Mouse (Mus musculus) T-helper 2 cell (primary cell): ENCODE data around the gene St7l.
"Not testable (repeated sequence)": the region's sequence is repeated elsewhere in the genome, so short reads cannot be mapped to it uniquely, and the experiment has no call there.

Source experiments
- in situ Hi-C: fragments of 300-600 bp; cut with MboI, MseI; formaldehyde crosslinking; loops from one replicate; pipeline ENCODE4 v1.15.1; 2025; ENCODE audit warnings: high pct_unique_total_duplicates

Gene St7l

GRCm38 (mm10) chr3:104863786-104864650 is at the start of gene St7l, which contains the start of gene Capza1:
TSS of gene St7l (plus strand) at chr3:104864005.
TSS of gene Capza1 (minus strand) at chr3:104864505.
- in situ Hi-C loops: no loop called here

- in situ Hi-C loops: no loop called here
Observed at GRCm38 (mm10) chr3:104814746-104815145, 49.1 kb upstream of the St7l start.

GRCm38 (mm10) chr3:104815346-104815745 is 48.5 kb upstream of the St7l start:
- in situ Hi-C loops: no loop called here

- in situ Hi-C loops: no loop called here
Observed at GRCm38 (mm10) chr3:104816130-104816529, 47.7 kb upstream of the St7l start.

- in situ Hi-C loops: no loop called here
Observed at GRCm38 (mm10) chr3:104817481-104817990, 46.3 kb upstream of the St7l start.

- in situ Hi-C loops: no loop called here
Observed at GRCm38 (mm10) chr3:104817991-104818748, 45.6 kb upstream of the St7l start, which contains the start of gene Mov10. TSS of gene Mov10 (minus strand) at chr3:104818563.

- in situ Hi-C loops: no loop called here
Observed at GRCm38 (mm10) chr3:104818749-104819134, 45.1 kb upstream of the St7l start.

GRCm38 (mm10) chr3:104820426-104820825 is 43.4 kb upstream of the St7l start:
- in situ Hi-C loops: loop anchor here (5.0 kb wide), 1 partner anchor 637 kb away; no protein-coding TSS in a partner anchor

- in situ Hi-C loops: loop anchor here (5.0 kb wide), 1 partner anchor 635 kb away; no protein-coding TSS in a partner anchor
Observed at GRCm38 (mm10) chr3:104822413-104822812, 41.4 kb upstream of the St7l start.

- in situ Hi-C loops: loop anchor here (10.0 kb wide), 1 partner anchor 831 kb away; no protein-coding TSS in a partner anchor
Observed at GRCm38 (mm10) chr3:104835797-104836196, 28.0 kb upstream of the St7l start.

GRCm38 (mm10) chr3:104841049-104841448 is 22.8 kb upstream of the St7l start:
- in situ Hi-C loops: no loop called here

GRCm38 (mm10) chr3:104846601-104847000 is 17.2 kb upstream of the St7l start:
- in situ Hi-C loops: no loop called here

GRCm38 (mm10) chr3:104854465-104854864 is 9.3 kb upstream of the St7l start:
- in situ Hi-C loops: loop anchor here (10.0 kb wide), 1 partner anchor 200 kb away; no protein-coding TSS in a partner anchor

GRCm38 (mm10) chr3:104854866-104855265 is 8.9 kb upstream of the St7l start:
- in situ Hi-C loops: loop anchor here (10.0 kb wide), 1 partner anchor 200 kb away; no protein-coding TSS in a partner anchor

GRCm38 (mm10) chr3:104856106-104856505 is 7.7 kb upstream of the St7l start:
- in situ Hi-C loops: loop anchor here (10.0 kb wide), 1 partner anchor 201 kb away; no protein-coding TSS in a partner anchor

- in situ Hi-C loops: loop anchor here (10.0 kb wide), 1 partner anchor 204 kb away; no protein-coding TSS in a partner anchor
Observed at GRCm38 (mm10) chr3:104858560-104858959, 5.2 kb upstream of the St7l start.

- in situ Hi-C loops: no loop called here
Observed at GRCm38 (mm10) chr3:104864651-104865340, 991 bp downstream of the St7l start.

- in situ Hi-C loops: no loop called here
Observed at GRCm38 (mm10) chr3:104865341-104865788, 1.6 kb downstream of the St7l start.

- in situ Hi-C loops: not testable (repeated sequence)
Observed at GRCm38 (mm10) chr3:104866674-104867073, 2.9 kb downstream of the St7l start.

GRCm38 (mm10) chr3:104869611-104870010 is 5.8 kb downstream of the St7l start:
- in situ Hi-C loops: no loop called here

GRCm38 (mm10) chr3:104888585-104888984 is 24.8 kb downstream of the St7l start:
- in situ Hi-C loops: no loop called here
